ENCODE assay signal across 12 mouse cellular contexts in the genomic region with DNA sequence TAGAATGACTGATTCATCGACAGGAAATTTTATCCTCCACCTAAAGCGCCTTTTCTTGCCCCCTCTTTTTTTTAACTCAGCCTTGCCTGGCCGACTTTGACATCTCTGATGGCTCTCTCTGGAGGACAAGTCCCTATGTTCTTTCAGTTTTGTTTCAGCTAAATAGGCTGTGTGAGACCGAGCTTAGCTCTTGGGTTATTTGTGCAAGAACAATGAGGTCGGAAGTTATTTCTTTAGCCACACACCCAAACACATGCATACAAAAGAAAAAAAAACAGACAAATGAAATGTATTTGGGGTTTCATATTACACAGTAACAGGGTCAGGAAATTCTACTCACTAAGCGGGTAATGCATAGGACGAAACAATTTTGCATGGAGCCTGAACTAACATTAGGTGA.
A peak's percentile ranks its signal among the peaks of the same experiment; 100 is the strongest.
DNase-seq lines count a peak whose midpoint lies in the region; ATAC-seq and TF ChIP-seq lines count a peak whose summit lies in the region.
"Had no signal": no experiment of that assay in that cellular context is flagged by ENCODE, and none has a peak within 500 bp of the region (broad histone marks: within the 10 kb centered on the region; RNA-seq: fewer than 3 reads in every experiment).

No protein-coding gene starts in this region.

- H3K9me3 ChIP-seq in intestine, embryonic 14.5 days (ENCODE audit: control insufficient read depth, low read length), result no peaks in the 10 kb centered on the region
- H3K9me3 ChIP-seq in intestine, postnatal 0 days (ENCODE audit: control insufficient read depth), result no peaks in the 10 kb centered on the region
- H3K9me3 ChIP-seq in lung, embryonic 14.5 days (ENCODE audit: low read depth, low read length), result no peaks in the 10 kb centered on the region
- H3K9me3 ChIP-seq in hindbrain, embryonic 13.5 days, result no peaks in the 10 kb centered on the region
- H3K9me3 ChIP-seq in hindbrain, postnatal 0 days (ENCODE audit: low read length), result no peaks in the 10 kb centered on the region
- H3K9me3 ChIP-seq: heart, embryonic 15.5 days; limb, embryonic 13.5 days had no signal

- H3K9ac ChIP-seq in intestine, embryonic 14.5 days (ENCODE audit: low read length), result no peak overlapping the region
- no peak overlapping the region for H3K9ac ChIP-seq in intestine, postnatal 0 days (ENCODE audit: low read depth, low read length)
- H3K9ac ChIP-seq in lung, embryonic 14.5 days, result no peak overlapping the region
- H3K9ac ChIP-seq in hindbrain, embryonic 13.5 days, result peak overlapping the region; percentile 43; the same call in 1 of the 2 replicates
- no peak overlapping the region for H3K9ac ChIP-seq in hindbrain, postnatal 0 days (replicated peaks; ENCODE audit: low read length)
- H3K9ac ChIP-seq: heart, embryonic 15.5 days; limb, embryonic 13.5 days had no signal

- TF ChIP-seq CTCF in intestine, postnatal 0 days (IDR thresholded peaks at IDR 0.05; ENCODE audit: low read depth), result no peak
- TF ChIP-seq CTCF in lung, embryonic 14.5 days (IDR thresholded peaks at IDR 0.05; ENCODE audit: low read depth), result no peak
- no peak for TF ChIP-seq CTCF in hindbrain, postnatal 0 days (IDR thresholded peaks at IDR 0.05; ENCODE audit: low read depth)

- peak overlapping the region; percentile 5; the same call in 1 of the 2 replicates for H3K27ac ChIP-seq in intestine, embryonic 14.5 days (ENCODE audit: low read depth)
- H3K27ac ChIP-seq in intestine, postnatal 0 days (ENCODE audit: low read depth, low read length), result no peak overlapping the region
- H3K27ac ChIP-seq in lung, embryonic 14.5 days (ENCODE audit: low read depth), result 0 out of 2 replicates have a peak overlapping the region, but pooled peaks have one; percentile 26
- H3K27ac ChIP-seq in hindbrain, embryonic 13.5 days, result peak overlapping the region; percentile 82
- H3K27ac ChIP-seq in hindbrain, postnatal 0 days, result peak overlapping the region; percentile 56; the same call in 1 of the 2 replicates
- H3K27ac ChIP-seq: heart, embryonic 15.5 days; limb, embryonic 13.5 days had no signal

- peaks cover 8% of the 10 kb centered on the region; the same call in 1 of the 2 replicates for H3K4me1 ChIP-seq in intestine, embryonic 14.5 days (replicated peaks; ENCODE audit: control insufficient read depth, insufficient read depth, low read length)
- no peaks in the 10 kb centered on the region for H3K4me1 ChIP-seq in intestine, postnatal 0 days (replicated peaks; ENCODE audit: control insufficient read depth, insufficient read depth, low read length)
- H3K4me1 ChIP-seq in lung, embryonic 14.5 days (ENCODE audit: insufficient read depth), result no peaks in the 10 kb centered on the region
- H3K4me1 ChIP-seq in hindbrain, embryonic 13.5 days (replicated peaks), result peaks cover 36% of the 10 kb centered on the region
- no peaks in the 10 kb centered on the region; the same call in 1 of the 2 replicates for H3K4me1 ChIP-seq in hindbrain, postnatal 0 days (ENCODE audit: insufficient read depth, low read length)
- H3K4me1 ChIP-seq: heart, embryonic 15.5 days had no signal

- no peaks in the 10 kb centered on the region; the same call in 1 of the 2 replicates for H3K27me3 ChIP-seq in intestine, embryonic 14.5 days (replicated peaks; ENCODE audit: control insufficient read depth, insufficient read depth, low read length)
- peaks cover 25% of the 10 kb centered on the region for H3K27me3 ChIP-seq in intestine, postnatal 0 days (replicated peaks; ENCODE audit: control insufficient read depth, insufficient read depth, low read length)
- H3K27me3 ChIP-seq in lung, embryonic 14.5 days (ENCODE audit: insufficient read depth, low read length), result peaks cover 7% of the 10 kb centered on the region; the same call in 1 of the 2 replicates
- H3K27me3 ChIP-seq in hindbrain, embryonic 13.5 days, result 0 out of 2 replicates have a peak, but pooled peaks cover 4% of the 10 kb centered on the region
- H3K27me3 ChIP-seq in hindbrain, postnatal 0 days (ENCODE audit: insufficient read depth, low read length), result peaks cover 9% of the 10 kb centered on the region; the same call in 1 of the 2 replicates

- H3K4me3 ChIP-seq in intestine, embryonic 14.5 days (ENCODE audit: low read depth, low read length), result no peak overlapping the region
- no peak overlapping the region for H3K4me3 ChIP-seq in intestine, postnatal 0 days (ENCODE audit: low read depth, low read length)
- H3K4me3 ChIP-seq in lung, embryonic 14.5 days (ENCODE audit: low read depth, low read length), result no peak overlapping the region
- no peak overlapping the region for H3K4me3 ChIP-seq in hindbrain, embryonic 13.5 days
- no peak overlapping the region for H3K4me3 ChIP-seq in hindbrain, postnatal 0 days (ENCODE audit: low read length)
- H3K4me3 ChIP-seq: heart, embryonic 15.5 days; limb, embryonic 13.5 days had no signal

- 56% methylated on average over 7 of the region's 7 CpGs for WGBS in intestine, embryonic 14.5 days
- WGBS in intestine, postnatal 0 days, result 57% methylated on average over 7 of the region's 7 CpGs
- 33% methylated on average over 7 of the region's 7 CpGs for WGBS in lung, embryonic 14.5 days
- 26% methylated on average over 7 of the region's 7 CpGs for WGBS in hindbrain, embryonic 13.5 days
- WGBS in hindbrain, postnatal 0 days, result 37% methylated on average over 7 of the region's 7 CpGs

- ATAC-seq in intestine, embryonic 14.5 days (replicated peaks; ENCODE audit: low FRiP score, low TSS enrichment, low read depth), result no peak
- no peak for ATAC-seq in intestine, postnatal 0 days
- no peak for ATAC-seq in lung, embryonic 14.5 days (ENCODE audit: insufficient read depth)
- no peak for ATAC-seq in hindbrain, embryonic 13.5 days (ENCODE audit: low FRiP score)
- ATAC-seq in hindbrain, postnatal 0 days, result no peak

- H3K36me3 ChIP-seq in intestine, embryonic 14.5 days (ENCODE audit: control insufficient read depth, insufficient read depth, low read length), result no peaks in the 10 kb centered on the region
- no peaks in the 10 kb centered on the region for H3K36me3 ChIP-seq in intestine, postnatal 0 days (ENCODE audit: control insufficient read depth, insufficient read depth)
- no peaks in the 10 kb centered on the region for H3K36me3 ChIP-seq in lung, embryonic 14.5 days (ENCODE audit: insufficient read depth)
- H3K36me3 ChIP-seq in hindbrain, embryonic 13.5 days, result no peaks in the 10 kb centered on the region
- no peaks in the 10 kb centered on the region for H3K36me3 ChIP-seq in hindbrain, postnatal 0 days (ENCODE audit: insufficient read depth, low read length)
- H3K36me3 ChIP-seq: heart, embryonic 15.5 days; limb, embryonic 13.5 days had no signal

- no peak for DNase-seq in intestine, embryonic 14.5 days (ENCODE audit: low spot score)
- DNase-seq in lung, embryonic 14.5 days, result peak; percentile 31
- no peak for DNase-seq in lung, postnatal 10 days
- no peak for DNase-seq in hindbrain, postnatal 0 days (ENCODE audit: low spot score)
- DNase-seq in thymus, postnatal 0 days (ENCODE audit: low spot score), result no peak
- DNase-seq in layer of hippocampus, postnatal 10 days (ENCODE audit: low spot score in 2 of 2), result no peak
- DNase-seq: cerebellum, adult 11-12 months; gastrocnemius, postnatal 25 days had no signal

- H3K4me2 ChIP-seq in intestine, embryonic 14.5 days (ENCODE audit: low read length), result no peak overlapping the region
- H3K4me2 ChIP-seq in intestine, postnatal 0 days (replicated peaks; ENCODE audit: low read depth), result no peak overlapping the region
- H3K4me2 ChIP-seq in lung, embryonic 14.5 days, result peak overlapping the region; percentile 18; the same call in 1 of the 2 replicates
- H3K4me2 ChIP-seq in hindbrain, embryonic 13.5 days, result peak overlapping the region; percentile 33
- H3K4me2 ChIP-seq in hindbrain, postnatal 0 days (ENCODE audit: low read depth, low read length), result peak overlapping the region; percentile 5; the same call in 1 of the 2 replicates
- H3K4me2 ChIP-seq: heart, embryonic 15.5 days; limb, embryonic 13.5 days had no signal

Comparison
In these comparisons a context has a peak if more than half of its experiments do, and no peak if none do; other contexts are left out.
1. H3K4me2 ChIP-seq: peak in lung, embryonic 14.5 days (single experiment), hindbrain, embryonic 13.5 days (single experiment) and hindbrain, postnatal 0 days (single experiment); none in intestine, embryonic 14.5 days (single experiment) and intestine, postnatal 0 days (single experiment).